Mouse (Mus musculus): ENCODE measurements at regions not wholly inside any gene's neighbourhood (a gene's known extent, or its start where the extent isn't known, plus 50 kb on each side); places are given as distances from the start of the nearest gene placed in this dataset.

DNA sequence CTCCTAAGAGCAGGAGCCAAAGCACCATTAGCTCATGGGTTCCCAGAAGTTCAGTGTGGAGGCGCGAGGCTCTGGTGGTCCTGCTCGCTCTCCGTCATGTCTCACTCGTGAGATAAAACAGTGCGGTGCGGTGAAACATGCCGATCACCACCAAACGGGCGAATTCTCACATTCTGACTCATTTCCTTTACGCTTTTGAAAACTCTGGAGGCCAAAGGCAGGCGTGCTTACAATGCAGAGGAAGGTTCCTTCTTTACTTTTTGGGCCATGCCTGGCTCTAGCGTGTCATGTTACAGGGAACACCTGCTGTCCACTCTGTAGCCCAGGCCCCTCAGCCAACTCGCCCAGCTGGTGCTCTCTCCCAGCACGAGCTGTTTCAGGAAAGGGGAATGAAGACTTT, 225.4 kb downstream of the Icos start:
- Histone ChIP-seq H3K36me3 (ENCODE audit: control insufficient read depth, insufficient read depth, low read length) (no peaks in the 10 kb centered on the region), H3K4me2 (replicated peaks; ENCODE audit: low read depth, low read length) (peak overlapping the region; percentile 21), H3K4me3 (ENCODE audit: low read depth, low read length) (no peak overlapping the region), H3K9me3 (ENCODE audit: control insufficient read depth, low read depth, low read length) (no peaks in the 10 kb centered on the region), H3K4me1 (ENCODE audit: control insufficient read depth, insufficient read depth, low read length) (peaks cover 18% of the 10 kb centered on the region), H3K27me3 (ENCODE audit: control insufficient read depth, insufficient read depth, low read length) (no peaks in the 10 kb centered on the region), H3K9ac (replicated peaks; ENCODE audit: low read depth, low read length) (no peak overlapping the region), H3K27ac (ENCODE audit: low read length) (peak overlapping the region; percentile 22; the same call in 1 of the 2 replicates)
- ATAC-seq (ENCODE audit: insufficient number of reproducible peaks, insufficient read depth, low FRiP score, low read depth): peak; percentile 80; the same call in 1 of the 2 replicates
- 11% methylated on average over 15 of the region's 15 CpGs for WGBS

- Histone ChIP-seq H3K27me3 (ENCODE audit: control insufficient read depth, insufficient read depth, low read length) (no peaks in the 10 kb centered on the region), H3K4me3 (ENCODE audit: low read depth, low read length) (no peak overlapping the region), H3K27ac (ENCODE audit: low read length) (peak overlapping the region; percentile 22; the same call in 1 of the 2 replicates), H3K9ac (replicated peaks; ENCODE audit: low read depth, low read length) (no peak overlapping the region), H3K36me3 (ENCODE audit: control insufficient read depth, insufficient read depth, low read length) (no peaks in the 10 kb centered on the region), H3K4me2 (replicated peaks; ENCODE audit: low read depth, low read length) (peak overlapping the region; percentile 21; the same call in 1 of the 2 replicates), H3K9me3 (ENCODE audit: control insufficient read depth, low read depth, low read length) (no peaks in the 10 kb centered on the region), H3K4me1 (ENCODE audit: control insufficient read depth, insufficient read depth, low read length) (peaks cover 18% of the 10 kb centered on the region)
- ATAC-seq (ENCODE audit: insufficient number of reproducible peaks, insufficient read depth, low FRiP score, low read depth): peak; percentile 33; the same call in 1 of the 2 replicates
- WGBS: 18% methylated on average over 6 of the region's 6 CpGs
These were observed 225.9 kb downstream of the Icos start for GRCm38 (mm10) chr1:61203612-61204011.

- Histone ChIP-seq H3K36me3 (ENCODE audit: control insufficient read depth, insufficient read depth, low read length) (no peaks in the 10 kb centered on the region), H3K4me3 (ENCODE audit: low read depth, low read length) (no peak overlapping the region), H3K4me2 (replicated peaks; ENCODE audit: low read depth, low read length) (no peak overlapping the region), H3K27ac (ENCODE audit: low read length) (no peak overlapping the region), H3K9ac (replicated peaks; ENCODE audit: low read depth, low read length) (no peak overlapping the region), H3K4me1 (ENCODE audit: control insufficient read depth, insufficient read depth, low read length) (peaks cover 15% of the 10 kb centered on the region), H3K9me3 (ENCODE audit: control insufficient read depth, low read depth, low read length) (no peaks in the 10 kb centered on the region), H3K27me3 (ENCODE audit: control insufficient read depth, insufficient read depth, low read length) (no peaks in the 10 kb centered on the region)
- WGBS: 71% methylated on average over 5 of the region's 5 CpGs
- ATAC-seq (ENCODE audit: insufficient number of reproducible peaks, insufficient read depth, low FRiP score, low read depth): no peak
These were observed 227.4 kb downstream of the Icos start for GRCm38 (mm10) chr1:61205137-61205536.

DNA sequence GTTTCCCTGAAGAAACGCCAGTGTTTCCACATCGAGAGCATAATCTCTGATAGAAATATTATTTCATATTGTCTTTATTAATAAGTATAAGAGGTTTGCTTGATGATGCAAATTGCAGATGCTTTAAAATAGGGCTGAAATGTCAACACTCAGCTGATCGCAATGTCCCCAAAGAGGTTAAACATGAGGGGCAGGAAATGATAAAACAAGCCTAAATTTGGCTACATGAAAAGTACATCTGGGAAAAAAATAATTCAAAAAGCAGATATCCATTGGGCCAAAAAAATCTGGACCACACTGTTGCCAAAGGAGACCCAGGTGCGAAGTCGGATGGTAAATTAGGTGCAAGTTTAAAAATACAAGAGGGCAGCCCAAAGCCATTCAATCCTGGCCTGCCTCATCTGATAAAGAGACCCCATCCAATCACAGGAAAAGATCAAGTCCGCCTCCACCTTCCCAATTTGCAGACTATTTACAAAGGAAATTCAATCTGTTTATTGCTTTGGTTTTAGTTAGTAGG, 229.2 kb downstream of the Icos start:
- H3K4me1 ChIP-seq (ENCODE audit: control insufficient read depth, insufficient read depth, low read length): peaks cover 15% of the 10 kb centered on the region
- no peaks in the 10 kb centered on the region for H3K36me3 ChIP-seq (ENCODE audit: control insufficient read depth, insufficient read depth, low read length)
- no peak overlapping the region for H3K27ac ChIP-seq (ENCODE audit: low read length)
- WGBS: 90% methylated on average over 6 of the region's 6 CpGs
- no peak for ATAC-seq (ENCODE audit: insufficient number of reproducible peaks, insufficient read depth, low FRiP score, low read depth)
- H3K4me2 ChIP-seq (replicated peaks; ENCODE audit: low read depth, low read length): no peak overlapping the region
- H3K9me3 ChIP-seq (ENCODE audit: control insufficient read depth, low read depth, low read length): no peaks in the 10 kb centered on the region
- H3K9ac ChIP-seq (replicated peaks; ENCODE audit: low read depth, low read length): no peak overlapping the region
- H3K27me3 ChIP-seq (ENCODE audit: control insufficient read depth, insufficient read depth, low read length): no peaks in the 10 kb centered on the region
- no peak overlapping the region for H3K4me3 ChIP-seq (ENCODE audit: low read depth, low read length)

DNA sequence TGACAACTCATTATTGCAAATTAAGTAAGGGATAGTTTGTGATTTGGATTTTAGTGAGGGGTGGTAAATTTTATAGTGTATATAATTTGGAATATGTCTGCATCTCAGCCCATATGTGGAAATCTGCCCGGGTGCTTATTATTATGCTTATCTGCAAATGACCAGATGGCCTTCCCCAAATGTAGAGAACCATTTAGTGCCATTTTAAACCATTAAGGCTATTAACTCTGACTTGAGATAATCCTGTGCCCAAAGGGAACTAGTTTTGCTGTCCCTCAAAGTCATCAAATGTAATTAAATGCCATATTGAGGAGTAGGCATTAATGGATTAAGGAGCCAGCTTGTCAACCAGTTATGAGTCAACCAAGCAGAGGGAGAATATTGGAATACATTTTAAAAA, 230.7 kb downstream of the Icos start:
- Histone ChIP-seq H3K9ac (replicated peaks; ENCODE audit: low read depth, low read length) (no peak overlapping the region), H3K27ac (ENCODE audit: low read length) (no peak overlapping the region), H3K9me3 (ENCODE audit: control insufficient read depth, low read depth, low read length) (no peaks in the 10 kb centered on the region), H3K4me2 (replicated peaks; ENCODE audit: low read depth, low read length) (no peak overlapping the region), H3K27me3 (ENCODE audit: control insufficient read depth, insufficient read depth, low read length) (no peaks in the 10 kb centered on the region), H3K4me3 (ENCODE audit: low read depth, low read length) (no peak overlapping the region), H3K4me1 (ENCODE audit: control insufficient read depth, insufficient read depth, low read length) (peaks cover 6% of the 10 kb centered on the region), H3K36me3 (ENCODE audit: control insufficient read depth, insufficient read depth, low read length) (no peaks in the 10 kb centered on the region)
- 88% methylated on average over 1 of the region's 1 CpGs for WGBS
- no peak for ATAC-seq (ENCODE audit: insufficient number of reproducible peaks, insufficient read depth, low FRiP score, low read depth)

DNA sequence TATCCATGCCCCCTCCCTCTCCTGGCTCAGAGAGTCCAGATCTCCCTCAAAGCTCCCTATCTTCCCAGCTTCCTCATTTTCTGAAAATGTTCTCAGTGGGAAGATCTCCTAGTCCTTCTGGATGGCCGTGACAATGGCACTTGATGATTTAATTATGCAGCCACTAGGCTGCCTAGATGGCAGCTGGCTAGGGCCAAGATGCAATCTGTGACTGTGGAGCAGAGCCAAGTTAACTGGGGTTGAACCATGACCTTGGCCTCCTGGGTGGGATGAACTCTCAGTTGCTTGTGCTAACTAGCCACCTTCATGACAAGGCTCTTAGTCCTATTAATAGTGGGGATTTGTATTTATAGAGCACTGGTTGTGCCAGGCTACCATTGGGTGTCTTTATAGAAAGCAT, 243.4 kb downstream of the Icos start:
- no peak overlapping the region for H3K9ac ChIP-seq (replicated peaks; ENCODE audit: low read depth, low read length)
- H3K27me3 ChIP-seq (ENCODE audit: control insufficient read depth, insufficient read depth, low read length): no peaks in the 10 kb centered on the region
- H3K4me2 ChIP-seq (replicated peaks; ENCODE audit: low read depth, low read length): no peak overlapping the region
- no peak overlapping the region for H3K27ac ChIP-seq (ENCODE audit: low read length)
- WGBS: 67% methylated on average over 1 of the region's 1 CpGs
- H3K9me3 ChIP-seq (ENCODE audit: control insufficient read depth, low read depth, low read length): no peaks in the 10 kb centered on the region
- H3K36me3 ChIP-seq (ENCODE audit: control insufficient read depth, insufficient read depth, low read length): no peaks in the 10 kb centered on the region
- ATAC-seq (ENCODE audit: insufficient number of reproducible peaks, insufficient read depth, low FRiP score, low read depth): no peak
- no peak overlapping the region for H3K4me3 ChIP-seq (ENCODE audit: low read depth, low read length)
- no peaks in the 10 kb centered on the region for H3K4me1 ChIP-seq (ENCODE audit: control insufficient read depth, insufficient read depth, low read length)

GRCm38 (mm10) chr1:61228942-61229341, 251.2 kb downstream of the Icos start:
- no peak for ATAC-seq (ENCODE audit: insufficient number of reproducible peaks, insufficient read depth, low FRiP score, low read depth)
- no peak overlapping the region for H3K9ac ChIP-seq (replicated peaks; ENCODE audit: low read depth, low read length)
- H3K4me2 ChIP-seq (replicated peaks; ENCODE audit: low read depth, low read length): no peak overlapping the region
- no peaks in the 10 kb centered on the region for H3K4me1 ChIP-seq (ENCODE audit: control insufficient read depth, insufficient read depth, low read length)
- WGBS: 63% methylated on average over 4 of the region's 4 CpGs
- no peak overlapping the region for H3K27ac ChIP-seq (ENCODE audit: low read length)
- no peak overlapping the region for H3K4me3 ChIP-seq (ENCODE audit: low read depth, low read length)
- no peaks in the 10 kb centered on the region for H3K27me3 ChIP-seq (ENCODE audit: control insufficient read depth, insufficient read depth, low read length)
- H3K9me3 ChIP-seq (ENCODE audit: control insufficient read depth, low read depth, low read length): no peaks in the 10 kb centered on the region
- no peaks in the 10 kb centered on the region for H3K36me3 ChIP-seq (ENCODE audit: control insufficient read depth, insufficient read depth, low read length)

- no peak overlapping the region for H3K4me2 ChIP-seq (replicated peaks; ENCODE audit: low read depth, low read length)
- no peaks in the 10 kb centered on the region for H3K27me3 ChIP-seq (ENCODE audit: control insufficient read depth, insufficient read depth, low read length)
- ATAC-seq (ENCODE audit: insufficient number of reproducible peaks, insufficient read depth, low FRiP score, low read depth): no peak
- no peaks in the 10 kb centered on the region for H3K9me3 ChIP-seq (ENCODE audit: control insufficient read depth, low read depth, low read length)
- H3K4me1 ChIP-seq (ENCODE audit: control insufficient read depth, insufficient read depth, low read length): no peaks in the 10 kb centered on the region
- no peak overlapping the region for H3K4me3 ChIP-seq (ENCODE audit: low read depth, low read length)
- no peak overlapping the region for H3K27ac ChIP-seq (ENCODE audit: low read length)
- 69% methylated on average over 1 of the region's 1 CpGs for WGBS
- no peak overlapping the region for H3K9ac ChIP-seq (replicated peaks; ENCODE audit: low read depth, low read length)
- no peaks in the 10 kb centered on the region for H3K36me3 ChIP-seq (ENCODE audit: control insufficient read depth, insufficient read depth, low read length)
These were observed 255.3 kb downstream of the Icos start for GRCm38 (mm10) chr1:61233001-61233400.
